Mouse (Mus musculus): ENCODE data around the gene Atp5c1. TPM values are rescaled to one million over a fixed set of nuclear protein-coding genes. Genes with fewer than 3 reads are reported as not detected.

Atp5c1 gene
- polyA plus RNA-seq, 1 experiment from 2014 or later, result 577 TPM

Other genes with a start within 250 kb of the Atp5c1 start
- 1.7 and 2.5 TPM in 2 replicates for gene 4930412O13Rik, start 199.3 kb downstream of the Atp5c1 start, polyA plus RNA-seq (2014; fragmentation: Nextera tagmentation; extraction: Ambion mirVana)
- 5.5 and 6.3 TPM in 2 replicates for gene 9230102O04Rik, start 191.0 kb downstream of the Atp5c1 start, polyA plus RNA-seq (2014; fragmentation: Nextera tagmentation; extraction: Ambion mirVana)
- 88.6 and 120 TPM in 2 replicates for gene Gata3, start 190.5 kb downstream of the Atp5c1 start, polyA plus RNA-seq (2014; fragmentation: Nextera tagmentation; extraction: Ambion mirVana)
- 12.8 and 16.4 TPM in 2 replicates for gene Taf3, start 31.9 kb downstream of the Atp5c1 start, polyA plus RNA-seq (2014; fragmentation: Nextera tagmentation; extraction: Ambion mirVana)
- gene Kin, start 83 bp upstream of the Atp5c1 start, polyA plus RNA-seq (2014; fragmentation: Nextera tagmentation; extraction: Ambion mirVana), result 33.9 and 34.2 TPM in 2 replicates
- 1.1 TPM in 1 of 2 replicates, not detected in the other for gene Itih2, start 50.9 kb upstream of the Atp5c1 start, polyA plus RNA-seq (2014; fragmentation: Nextera tagmentation; extraction: Ambion mirVana)
- 1.3 and 7.7 TPM in 2 replicates for gene Itih5, start 73.1 kb upstream of the Atp5c1 start, polyA plus RNA-seq (2014; fragmentation: Nextera tagmentation; extraction: Ambion mirVana)